Mouse (Mus musculus) left cerebral cortex, postnatal 10 days (tissue): ENCODE results near the gene Srp14. TPM values are rescaled to one million over a fixed set of nuclear protein-coding genes. Genes with fewer than 3 reads are reported as not detected.

Experiments used
- DNase-seq, 2 experiments: peaks; one replicate each; pipeline ENCODE4 v3.0.0; 2021 to 2022; ENCODE audit warnings: low spot score in 2 of 2, mixed read lengths in 1 of 2; ENCODE audit errors: extremely low spot score in 1 of 2
- intact Hi-C: fragments of 180-260 bp; cut with DNase I; formaldehyde crosslinking; loops from one replicate; pipeline ENCODE4 v1.15.1; 2025
- total RNA-seq, 2 experiments: library from RNA; stranded (reverse); gene quantifications; 2 replicates each; pipeline ENCODE4 v1.2.3; 2021

Srp14 gene
- 100 to 1,000 TPM; 159 to 171 TPM for total RNA-seq

DNA sequence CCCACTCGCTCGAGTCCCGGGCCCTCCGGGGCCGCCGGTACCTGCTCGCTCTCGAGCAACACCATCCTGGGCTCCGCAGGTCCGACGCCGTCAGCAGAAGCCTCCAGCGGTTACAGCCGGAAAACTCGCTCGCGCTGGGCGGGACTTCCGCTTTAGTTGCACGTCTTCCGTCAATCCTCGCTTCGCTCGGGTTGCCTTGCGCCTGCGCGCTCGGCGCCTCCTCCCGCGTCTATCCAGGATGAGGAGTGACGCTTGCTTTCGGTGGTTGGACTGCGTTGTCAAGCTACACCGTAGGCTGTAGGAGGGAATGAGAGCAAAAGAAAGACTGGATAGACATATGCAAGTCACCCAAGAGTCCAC, at the start of gene Srp14:
TSS of gene Srp14 (minus strand) at position 162 of the 360 bp plus-strand sequence.
- DNase-seq, result peak; percentile 89 to 96
- intact Hi-C loops, result no loop called here

- intact Hi-C loops, result no loop called here
Measured at GRCm38 (mm10) chr2:118526545-118526944, 47.0 kb upstream of the Srp14 start.

DNA sequence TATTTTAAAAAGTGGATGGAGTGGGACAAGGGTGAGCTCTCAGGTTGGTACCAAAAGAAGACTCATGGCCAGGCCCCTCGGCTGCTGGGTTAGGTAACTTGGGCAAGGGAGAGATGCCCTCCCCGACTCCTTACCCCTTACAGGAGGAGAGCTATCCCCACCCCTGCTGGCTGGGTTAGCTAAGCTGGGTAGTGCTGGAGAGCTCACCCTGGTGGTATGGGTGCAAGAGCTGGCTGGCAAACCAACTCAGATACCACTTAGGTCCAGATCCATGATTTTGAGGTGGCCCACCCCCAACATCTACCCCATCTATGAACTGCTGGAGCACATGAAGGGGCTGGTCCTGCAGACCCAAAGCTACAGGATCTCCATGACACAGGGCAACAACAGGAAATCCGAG, 45.3 kb upstream of the Srp14 start:
- DNase-seq, result no peak
- intact Hi-C loops, result no loop called here

More at GRCm38 (mm10) chr2:118526545-118526944, 47.0 kb upstream of the Srp14 start:
- no peak for DNase-seq

DNA sequence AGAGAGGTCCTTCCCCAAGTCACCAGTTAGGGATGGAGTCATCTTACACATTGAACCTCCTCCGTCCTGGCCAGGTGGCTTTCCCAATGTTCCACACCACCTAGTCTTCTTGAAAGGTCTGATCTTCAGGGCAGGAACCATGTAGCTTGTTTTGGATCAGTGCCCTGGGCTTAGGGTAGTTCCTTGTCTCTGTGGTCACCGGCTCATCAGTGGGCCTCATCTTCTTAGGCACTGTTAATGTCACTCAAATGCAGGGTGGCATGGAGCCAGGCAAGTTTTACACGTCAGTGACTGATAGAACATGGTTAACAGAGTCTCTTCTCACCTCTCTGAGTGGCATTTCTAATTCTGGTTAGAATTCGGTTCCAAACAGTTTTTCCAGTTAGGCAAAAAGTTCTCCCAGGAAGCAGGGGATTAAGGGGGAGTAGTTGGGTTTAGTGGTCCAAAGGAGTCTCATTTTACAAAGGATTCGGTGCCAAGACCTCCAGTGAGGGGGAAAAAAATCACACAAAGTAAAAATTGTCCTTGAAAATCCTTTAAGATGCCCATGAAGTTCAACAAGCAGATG, 43.7 kb upstream of the Srp14 start:
- intact Hi-C loops, result no loop called here
- DNase-seq, result peak in 1 of 2 experiments; percentile 32

GRCm38 (mm10) chr2:118522265-118522664, 42.8 kb upstream of the Srp14 start:
- DNase-seq, result no peak
- intact Hi-C loops, result no loop called here

DNA sequence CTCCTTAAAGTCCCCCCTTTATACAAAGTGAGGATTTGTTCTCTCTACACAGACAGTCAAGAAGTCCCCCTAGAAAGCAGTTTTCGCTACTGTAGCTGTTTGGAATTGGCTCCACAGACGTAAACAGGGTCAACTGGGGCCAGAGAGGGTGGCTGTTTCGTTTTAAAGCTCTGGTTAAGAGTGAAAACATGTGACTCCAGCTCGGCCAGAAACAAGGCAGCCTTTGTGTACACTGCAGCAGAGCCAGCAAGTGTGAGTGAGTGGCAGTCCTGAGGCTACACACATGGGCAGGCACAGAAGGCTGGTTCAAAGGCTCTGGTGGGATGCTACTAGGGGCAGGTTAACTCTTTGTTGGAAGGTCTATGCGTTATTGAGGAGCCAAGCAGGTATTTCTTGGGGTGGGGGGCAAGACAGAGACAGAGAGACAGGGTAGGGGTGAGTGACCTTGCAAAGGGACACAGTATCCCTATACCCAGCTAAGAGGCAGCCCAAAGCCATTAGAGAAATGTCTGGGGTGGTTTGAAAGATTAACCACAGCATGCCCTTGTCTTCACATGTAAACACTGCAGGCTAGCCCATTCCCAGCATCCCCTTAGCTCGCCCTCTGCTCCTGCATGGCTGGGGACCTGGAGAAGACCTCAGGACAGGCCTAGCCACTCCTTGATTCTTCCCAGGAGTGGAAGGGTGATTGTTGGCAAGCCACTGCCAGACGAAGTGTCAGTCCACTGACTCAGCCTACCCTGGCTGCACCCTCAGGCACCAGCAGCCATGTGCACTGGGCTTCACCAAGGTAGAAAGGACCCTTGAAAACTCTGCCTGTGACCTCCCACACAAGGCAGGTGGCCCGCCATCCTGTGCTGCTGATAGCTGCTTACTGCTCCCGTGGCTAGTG, 40.8 kb upstream of the Srp14 start:
- intact Hi-C loops, result no loop called here
- DNase-seq, result peak; percentile 61 to 65

- no peak for DNase-seq
- intact Hi-C loops, result no loop called here
Measured at GRCm38 (mm10) chr2:118512418-118513377, 33.2 kb upstream of the Srp14 start.

- intact Hi-C loops, result no loop called here
- DNase-seq, result peak in 1 of 2 experiments; percentile 31
Measured at GRCm38 (mm10) chr2:118511779-118512417, 32.4 kb upstream of the Srp14 start.

GRCm38 (mm10) chr2:118510447-118511310, 31.2 kb upstream of the Srp14 start:
- intact Hi-C loops, result no loop called here

GRCm38 (mm10) chr2:118509688-118510446, 30.4 kb upstream of the Srp14 start:
- DNase-seq, result no peak
- intact Hi-C loops, result no loop called here

More at GRCm38 (mm10) chr2:118510447-118511310, 31.2 kb upstream of the Srp14 start:
- peak; percentile 83 to 93 for DNase-seq

DNA sequence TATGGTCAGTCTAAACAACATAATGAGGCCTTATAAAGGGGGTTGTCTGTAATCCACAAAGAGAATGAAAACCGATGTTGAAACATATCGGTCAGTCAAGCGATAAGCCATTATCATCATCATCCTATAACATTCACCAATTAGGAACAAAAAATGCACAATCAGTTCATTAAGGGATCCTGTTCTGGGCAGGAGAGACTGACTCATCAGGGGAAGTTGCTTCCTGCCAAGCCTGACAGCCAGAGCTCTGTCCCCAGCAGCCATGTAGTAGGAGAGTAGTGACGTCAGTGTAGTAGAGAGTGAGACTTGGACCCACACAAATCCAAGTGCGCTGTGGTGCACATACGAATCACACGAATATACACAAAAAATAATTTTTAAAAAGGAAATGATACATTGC, 27.6 kb upstream of the Srp14 start:
- intact Hi-C loops, result no loop called here
- DNase-seq, result no peak

DNA sequence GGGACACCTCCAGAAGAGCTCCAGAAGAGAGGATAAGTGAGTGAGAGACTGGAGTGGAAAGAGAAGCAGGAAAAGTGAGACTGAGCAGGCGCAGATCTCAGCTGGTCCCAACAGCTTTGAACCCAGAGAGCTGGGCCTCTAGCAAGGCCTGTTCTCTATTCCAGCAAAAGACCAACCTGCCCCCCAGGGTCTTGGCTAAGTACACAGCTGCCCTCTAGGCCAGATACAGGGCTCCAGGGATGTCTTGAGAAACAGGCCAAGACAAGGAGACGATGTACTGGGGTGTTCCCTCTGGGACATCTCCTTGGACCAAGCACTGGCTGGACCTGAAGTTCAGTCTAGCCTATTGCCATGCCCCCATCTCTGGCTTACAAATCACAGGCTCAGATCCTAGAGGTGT, 20.7 kb upstream of the Srp14 start:
- intact Hi-C loops, result no loop called here
- no peak for DNase-seq

DNA sequence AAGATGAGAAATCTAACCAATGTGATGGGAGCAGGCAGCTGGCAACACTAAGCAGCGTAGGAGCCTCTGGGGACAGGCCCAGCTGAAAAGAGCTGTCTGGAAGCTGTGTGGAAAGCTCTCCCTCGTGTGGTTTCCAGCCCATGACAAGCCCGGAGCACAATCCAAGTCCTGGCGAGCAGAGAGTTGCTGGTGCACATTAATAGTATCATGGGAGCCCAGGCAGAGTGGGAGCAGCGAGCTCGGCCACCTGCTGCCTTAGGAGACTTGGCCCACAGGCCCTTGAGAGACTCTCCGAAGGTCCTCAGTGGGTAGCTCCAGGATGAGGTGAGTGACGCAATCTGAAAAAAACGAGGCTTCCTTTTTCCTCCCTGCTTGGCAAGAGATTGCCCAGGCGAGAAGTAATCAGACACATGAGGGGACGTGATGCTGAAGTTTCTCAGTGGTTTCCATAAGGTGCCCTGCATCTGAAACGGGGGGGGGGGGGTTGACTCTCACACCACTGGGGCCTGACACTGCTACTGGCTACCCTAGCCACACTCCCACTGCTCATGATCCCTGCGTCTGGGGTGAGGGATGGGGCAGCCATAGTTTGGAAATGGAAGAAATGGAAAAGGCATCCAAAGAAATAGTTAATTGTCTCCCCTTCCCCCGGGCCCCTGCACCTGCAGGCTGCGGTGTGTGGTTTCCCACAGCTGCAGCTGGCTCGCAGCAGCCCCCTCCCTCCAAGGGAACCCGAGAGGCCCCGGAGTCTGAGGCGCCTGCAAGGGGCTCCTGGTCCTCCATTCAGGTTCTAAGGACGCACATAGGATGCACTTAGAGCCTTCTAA, 19.8 kb upstream of the Srp14 start:
- no peak for DNase-seq

DNA sequence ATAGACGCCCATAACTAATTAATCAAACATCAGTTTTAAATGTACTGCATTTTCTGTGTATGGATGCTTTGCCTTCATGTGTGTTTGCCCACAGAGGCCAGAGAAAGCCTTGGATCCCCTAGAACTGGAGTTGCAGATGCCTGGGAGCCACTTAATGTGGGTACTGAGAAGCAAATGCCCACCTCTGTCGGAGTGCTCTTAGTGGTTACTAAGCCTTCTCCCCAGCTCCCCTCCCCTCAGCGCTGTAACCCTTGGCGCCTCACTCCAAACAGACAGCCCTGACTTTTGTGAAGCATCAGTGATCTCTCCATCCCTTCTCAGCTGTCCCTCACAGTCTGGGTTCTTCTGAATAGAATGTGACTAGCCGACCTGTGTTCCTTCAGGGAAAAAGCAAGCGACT, 19.0 kb upstream of the Srp14 start:
- no peak for DNase-seq
- intact Hi-C loops, result no loop called here

More for the DNA sequence above, 19.8 kb upstream of the Srp14 start:
- intact Hi-C loops, result no loop called here

DNA sequence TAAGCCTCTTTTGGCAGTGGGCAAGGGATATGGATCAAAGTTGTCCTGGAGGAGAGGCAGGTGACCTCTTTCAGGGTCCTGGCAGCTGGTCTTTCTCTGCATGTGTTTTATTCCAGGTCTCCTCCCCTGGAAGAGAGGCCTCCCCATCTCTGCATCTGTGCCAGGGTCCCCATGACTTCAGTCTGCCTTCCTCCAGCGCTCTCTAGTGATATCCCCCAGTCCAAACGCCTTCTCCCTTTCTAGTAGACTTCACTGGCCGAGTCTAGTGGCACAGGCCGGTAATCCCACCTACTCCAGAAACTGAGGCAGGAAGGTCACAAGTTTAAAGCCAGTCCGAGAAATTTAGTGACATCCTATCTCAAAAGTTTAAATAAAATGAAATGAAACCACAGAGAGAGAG, 18.4 kb upstream of the Srp14 start:
- intact Hi-C loops, result no loop called here
- no peak for DNase-seq

DNA sequence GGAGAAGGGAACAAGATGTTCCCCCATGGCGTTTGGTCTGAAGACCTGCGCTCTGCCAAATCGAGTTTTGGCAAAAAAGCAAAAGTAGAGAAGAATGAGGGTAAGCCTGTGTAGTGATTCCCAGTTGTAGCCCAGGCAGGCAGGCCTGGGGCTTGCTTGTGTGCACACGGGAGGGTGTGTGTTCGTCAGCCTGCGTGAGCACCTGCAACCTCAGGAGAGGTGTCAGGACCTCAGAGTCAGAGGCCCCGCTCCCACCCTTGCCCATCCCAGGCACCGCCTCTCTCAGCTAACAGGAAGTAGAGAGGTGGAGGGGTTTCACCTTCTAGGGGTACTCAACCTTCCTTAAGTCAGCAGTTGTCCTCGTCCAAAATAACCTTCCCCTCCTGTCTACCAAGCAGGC, 15.5 kb upstream of the Srp14 start:
- DNase-seq, result no peak
- intact Hi-C loops, result no loop called here
